Mouse (Mus musculus) embryonic facial prominence, embryonic 11.5 days (tissue): ENCODE data around the gene Apcs. TPM values are rescaled to one million over a fixed set of nuclear protein-coding genes. Genes with fewer than 3 reads are reported as not detected.

ENCODE experiments used
- ATAC-seq: fragments of 200-750 bp; cut with Nextera tagmentation; replicated peaks from 2 replicates; pipeline ENCODE4 v1.8.0; 2017; ENCODE audit warnings: low read depth; ENCODE audit not compliant: insufficient number of reproducible peaks, low FRiP score, low TSS enrichment
- DNase-seq: peaks from one replicate; pipeline ENCODE4 v3.0.0-alpha.2; 2015; ENCODE audit warnings: low spot score
- H3K27ac ChIP-seq: fragments of 300-500 bp; sonication (generic); replicated peaks from 2 replicates; pipeline ENCODE4 v1.5.1; 2014; ENCODE audit warnings: mild to moderate bottlenecking, low read depth, low read length, control low read depth
- H3K27me3 ChIP-seq: fragments of 300-500 bp; sonication (generic); 2 replicates; pipeline ENCODE4 v1.6.1; 2014; ENCODE audit warnings: mild to moderate bottlenecking, low read length, moderate library complexity, mixed read lengths; ENCODE audit not compliant: control insufficient read depth, insufficient read depth
- H3K36me3 ChIP-seq: fragments of 300-500 bp; sonication (generic); replicated peaks from 2 replicates; pipeline ENCODE4 v1.6.1; 2014; ENCODE audit warnings: low read depth, mild to moderate bottlenecking, low read length, moderate library complexity, mixed read lengths; ENCODE audit not compliant: control insufficient read depth, insufficient read depth
- H3K4me1 ChIP-seq: fragments of 300-500 bp; sonication (generic); 2 replicates; pipeline ENCODE4 v1.6.1; 2014; ENCODE audit warnings: low read length, mixed read lengths; ENCODE audit not compliant: control insufficient read depth, insufficient read depth
- H3K4me2 ChIP-seq: fragments of 300-500 bp; sonication (generic); 2 replicates; pipeline ENCODE4 v1.6.1; 2014; ENCODE audit warnings: low read depth, mild to moderate bottlenecking, control low read depth, low read length, moderate library complexity
- H3K4me3 ChIP-seq: fragments of 300-500 bp; sonication (generic); 2 replicates; pipeline ENCODE4 v1.5.1; 2014; ENCODE audit warnings: low read depth, low read length, control low read depth
- H3K9ac ChIP-seq: fragments of 300-500 bp; sonication (generic); replicated peaks from 2 replicates; pipeline ENCODE4 v1.6.1; 2014; ENCODE audit warnings: mild to moderate bottlenecking, control low read depth, low read length
- H3K9me3 ChIP-seq: fragments of 300-500 bp; sonication (generic); replicated peaks from 2 replicates; pipeline ENCODE4 v1.6.1; 2016; ENCODE audit warnings: mild to moderate bottlenecking, low read length, inconsistent platforms, mixed read lengths; ENCODE audit not compliant: control insufficient read depth
- WGBS: fragments of 180-500 bp; shearing (Covaris S2); extraction: QIAGEN DNeasy Blood & Tissue Kit; methylation state at CpG from one replicate; pipeline ENCODE4 v1.1.7; 2014; 5-methylcytosine and 5-hydroxymethylcytosine counted together
- polyA plus RNA-seq: library from polyadenylated mRNA; unstranded; fragments of >200 nt; fragmentation: Nextera tagmentation; extraction: Ambion mirVana; gene quantifications from 2 replicates; pipeline ENCODE4 v1.2.1, GENCODE M21; 2014

Apcs gene
- polyA plus RNA-seq, 1 experiment from 2014 or later: not detected

DNA sequence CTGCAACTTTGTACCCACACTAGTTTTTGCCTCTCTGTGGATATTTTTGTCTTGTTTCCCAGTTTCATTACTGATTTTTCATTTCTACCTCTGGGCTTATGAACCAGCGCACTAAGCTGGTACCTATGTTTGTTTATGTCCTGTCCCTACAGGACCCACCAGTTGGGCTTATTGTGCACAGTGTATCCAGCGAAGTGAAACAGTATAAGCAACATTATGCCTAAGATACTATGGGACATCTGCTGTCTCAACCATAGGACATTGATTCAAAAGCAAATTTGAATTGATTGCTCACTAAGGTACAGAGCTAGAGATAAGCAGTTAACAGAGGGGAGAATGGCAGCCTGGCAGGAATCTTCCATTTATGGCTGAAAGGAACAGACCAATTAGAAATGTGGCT, 46.7 kb downstream of the Apcs start:
- whole genome bisulfite sequencing: 90% methylated on average over 2 of the region's 2 CpGs
- ATAC-seq: no peak

DNA sequence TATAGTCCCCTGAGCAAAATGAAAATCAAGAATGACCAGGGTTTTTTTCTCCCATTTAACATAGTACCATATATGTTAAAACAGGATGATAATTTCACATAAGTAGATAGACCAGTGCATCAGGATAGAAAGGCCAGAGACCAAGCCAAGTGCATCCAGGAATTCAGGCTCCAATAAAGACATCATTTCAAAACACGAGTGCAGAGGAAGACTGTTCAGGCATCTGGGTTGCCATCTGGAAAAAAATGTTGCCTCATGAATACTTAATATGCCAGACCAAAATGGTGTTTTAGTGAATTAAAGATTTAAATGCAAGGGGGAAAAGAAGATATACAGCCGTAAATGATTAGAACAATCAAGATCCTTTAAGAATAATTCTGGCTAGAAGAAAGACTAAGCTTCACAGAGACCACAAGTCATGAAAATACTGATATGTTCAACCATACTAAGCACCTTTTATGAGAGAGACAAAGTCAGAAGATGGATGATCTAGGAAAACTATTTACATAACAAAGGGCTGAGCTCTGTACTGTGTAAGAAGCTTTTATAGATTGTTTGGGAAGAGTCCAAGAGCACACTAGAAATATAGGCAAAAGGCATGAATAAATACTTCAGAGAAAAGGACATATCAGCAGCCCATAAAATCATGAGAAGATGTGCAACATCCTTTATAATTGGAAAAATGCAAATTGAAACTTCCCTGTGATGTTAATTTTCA, 47.6 kb downstream of the Apcs start:
- Histone ChIP-seq H3K4me2 (no peak overlapping the region), H3K27ac (no peak overlapping the region), H3K4me1 (no peaks in the 10 kb centered on the region), H3K9me3 (no peaks in the 10 kb centered on the region), H3K4me3 (no peak overlapping the region), H3K9ac (no peak overlapping the region), H3K27me3 (no peaks in the 10 kb centered on the region), H3K36me3 (no peaks in the 10 kb centered on the region)
- 77% methylated on average over 2 of the region's 2 CpGs for WGBS
- no peak for ATAC-seq
- DNase-seq: no peak

More for the DNA sequence above, 46.7 kb downstream of the Apcs start:
- H3K27me3 ChIP-seq: no peaks in the 10 kb centered on the region
- H3K9ac ChIP-seq: no peak overlapping the region
- no peaks in the 10 kb centered on the region for H3K9me3 ChIP-seq
- no peak overlapping the region for H3K4me3 ChIP-seq
- DNase-seq: no peak
- no peak overlapping the region for H3K27ac ChIP-seq
- no peaks in the 10 kb centered on the region for H3K36me3 ChIP-seq
- no peaks in the 10 kb centered on the region for H3K4me1 ChIP-seq
- no peak overlapping the region for H3K4me2 ChIP-seq

Other genes starting within 250 kb of the Apcs start
- gene Crp, start 197.0 kb downstream of the Apcs start, polyA plus RNA-seq: 0.17 TPM in 1 of 2 replicates, not detected in the other
- not detected in 2 replicates for gene Olfr16, start 55.4 kb upstream of the Apcs start, polyA plus RNA-seq
- not detected in 2 replicates for gene Olfr1408, start 242.3 kb upstream of the Apcs start, polyA plus RNA-seq